Mouse (Mus musculus): ENCODE results near the gene Espl1.
A peak's percentile ranks its signal among the peaks of the same experiment; 100 is the strongest.

Gene Espl1

GRCm38 (mm10) chr15:102273982-102274716, 21.9 kb upstream of the Espl1 start:
- DNase-seq (ENCODE audit: low spot score): no peak

GRCm38 (mm10) chr15:102278726-102279091, 17.4 kb upstream of the Espl1 start:
- no peak for DNase-seq (ENCODE audit: low spot score)

- peak; percentile 76 for DNase-seq (ENCODE audit: low spot score)
Observed at GRCm38 (mm10) chr15:102279092-102279782, 16.8 kb upstream of the Espl1 start, which contains the start of gene Mfsd5. Gene Mfsd5 (plus strand): TSS chr15:102279454.

- no peak for DNase-seq (ENCODE audit: low spot score)
Observed at GRCm38 (mm10) chr15:102279783-102280520, 16.1 kb upstream of the Espl1 start.

GRCm38 (mm10) chr15:102280623-102281022, 15.4 kb upstream of the Espl1 start:
- DNase-seq (ENCODE audit: low spot score): no peak

GRCm38 (mm10) chr15:102282463-102283292, 13.4 kb upstream of the Espl1 start:
- no peak for DNase-seq (ENCODE audit: low spot score)

GRCm38 (mm10) chr15:102283648-102284047, 12.4 kb upstream of the Espl1 start:
- DNase-seq (ENCODE audit: low spot score): no peak

GRCm38 (mm10) chr15:102287395-102287794, 8.7 kb upstream of the Espl1 start:
- DNase-seq (ENCODE audit: low spot score): no peak

GRCm38 (mm10) chr15:102296368-102297006, 421 bp downstream of the Espl1 start:
- DNase-seq (ENCODE audit: low spot score): no peak

GRCm38 (mm10) chr15:102302542-102302941, 6.5 kb downstream of the Espl1 start:
- no peak for DNase-seq (ENCODE audit: low spot score)

GRCm38 (mm10) chr15:102308717-102309116, 12.7 kb downstream of the Espl1 start:
- no peak for DNase-seq (ENCODE audit: low spot score)

GRCm38 (mm10) chr15:102310074-102310845, 14.2 kb downstream of the Espl1 start:
- DNase-seq (ENCODE audit: low spot score): no peak

- DNase-seq (ENCODE audit: low spot score): no peak
Observed at GRCm38 (mm10) chr15:102311489-102311888, 15.4 kb downstream of the Espl1 start.

GRCm38 (mm10) chr15:102315292-102315691, 19.2 kb downstream of the Espl1 start:
- DNase-seq (ENCODE audit: low spot score): no peak

- DNase-seq (ENCODE audit: low spot score): peak; percentile 47
Observed at GRCm38 (mm10) chr15:102316263-102316662, 20.2 kb downstream of the Espl1 start.

- no peak for DNase-seq (ENCODE audit: low spot score)
Observed at GRCm38 (mm10) chr15:102324654-102325473, 28.8 kb downstream of the Espl1 start.

- peak; percentile 75 for DNase-seq (ENCODE audit: low spot score)
Observed at GRCm38 (mm10) chr15:102326022-102326576, 30.0 kb downstream of the Espl1 start, which contains the start of gene Pfdn5. Gene Pfdn5 (plus strand): TSS chr15:102326116.

GRCm38 (mm10) chr15:102326892-102327291, 30.8 kb downstream of the Espl1 start:
- no peak for DNase-seq (ENCODE audit: low spot score)

GRCm38 (mm10) chr15:102331610-102332015, 35.5 kb downstream of the Espl1 start, which contains the start of gene Myg1:
Gene Myg1 (plus strand): TSS chr15:102331709.
- peak; percentile 68 for DNase-seq (ENCODE audit: low spot score)

All from ovary, postnatal 14 days (tissue).